Mouse (Mus musculus) midbrain, embryonic 16.5 days (tissue): ENCODE measurements around the gene Vgll4. TPM values are rescaled to one million over a fixed set of nuclear protein-coding genes. Genes with fewer than 3 reads are reported as not detected.

Experiments used
- ATAC-seq: fragments of 200-750 bp; cut with Nextera tagmentation; 2 replicates; pipeline ENCODE4 v1.8.0; 2017; ENCODE audit warnings: moderate TSS enrichment
- H3K27ac ChIP-seq: fragments of 300-500 bp; sonication (generic); 2 replicates; pipeline ENCODE4 v1.5.1; 2014; ENCODE audit warnings: mild to moderate bottlenecking, low read length, mixed read lengths
- H3K27me3 ChIP-seq: fragments of 300-500 bp; sonication (generic); 2 replicates; pipeline ENCODE4 v1.6.1; 2014; ENCODE audit warnings: low read depth, low read length, mixed read lengths; ENCODE audit not compliant: control insufficient read depth, insufficient read depth
- H3K36me3 ChIP-seq: fragments of 300-500 bp; sonication (generic); 2 replicates; pipeline ENCODE4 v1.6.1; 2014; ENCODE audit warnings: mild to moderate bottlenecking, low read length, moderate library complexity, mixed read lengths; ENCODE audit not compliant: control insufficient read depth, insufficient read depth
- H3K4me1 ChIP-seq: fragments of 300-500 bp; sonication (generic); 2 replicates; pipeline ENCODE4 v1.6.1; 2014; ENCODE audit warnings: mild to moderate bottlenecking, low read length, mixed read lengths; ENCODE audit not compliant: control insufficient read depth, insufficient read depth
- H3K4me2 ChIP-seq: fragments of 300-500 bp; sonication (generic); 2 replicates; pipeline ENCODE4 v1.6.1; 2014; ENCODE audit warnings: mild to moderate bottlenecking, low read length, mixed read lengths
- H3K4me3 ChIP-seq: fragments of 300-500 bp; sonication (generic); 2 replicates; pipeline ENCODE4 v1.5.1; 2014; ENCODE audit warnings: low read depth, mild to moderate bottlenecking, low read length, moderate library complexity, mixed read lengths
- H3K9ac ChIP-seq: fragments of 300-500 bp; sonication (generic); 2 replicates; pipeline ENCODE4 v1.6.1; 2014; ENCODE audit warnings: low read depth, low read length, mixed read lengths
- H3K9me3 ChIP-seq: fragments of 300-500 bp; sonication (generic); replicated peaks from 2 replicates; pipeline ENCODE4 v1.6.1; 2014; ENCODE audit warnings: mild to moderate bottlenecking, low read length, mixed read lengths; ENCODE audit not compliant: control insufficient read depth, poor library complexity, severe bottlenecking
- WGBS: fragments of 180-500 bp; shearing (Covaris S2); extraction: QIAGEN DNeasy Blood & Tissue Kit; methylation state at CpG from one replicate; pipeline ENCODE4 v1.1.7; 2014; 5-methylcytosine and 5-hydroxymethylcytosine counted together
- polyA plus RNA-seq: library from polyadenylated mRNA; unstranded; fragments of >200 nt; fragmentation: Nextera tagmentation; extraction: Ambion mirVana; gene quantifications from 2 replicates; pipeline ENCODE4 v1.2.1, GENCODE M21; 2015

The Vgll4 gene
- polyA plus RNA-seq, 1 experiment from 2014 or later: 51.0 TPM

DNA sequence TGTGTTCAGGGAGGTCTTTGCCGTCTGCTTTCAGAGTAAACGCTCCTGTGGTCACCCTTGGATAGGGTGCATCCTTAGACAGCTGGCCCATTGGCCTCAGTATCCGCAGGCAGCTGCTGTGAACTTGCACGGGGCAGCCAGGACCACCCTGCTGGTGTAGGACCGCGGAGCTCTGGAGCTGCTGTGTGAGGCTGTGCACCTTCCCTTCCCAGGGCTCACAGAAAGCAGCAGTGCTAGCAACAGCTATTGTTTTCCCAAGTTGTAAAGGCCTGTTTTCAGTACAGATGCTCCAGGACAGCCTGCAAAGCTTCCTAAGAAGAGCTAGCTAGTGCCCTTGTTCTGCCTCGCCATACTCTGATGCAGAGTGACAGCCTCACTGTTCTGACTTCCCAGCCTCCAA is 118.1 kb downstream of the Vgll4 start:
- H3K9ac ChIP-seq: no peak overlapping the region
- no peak for ATAC-seq
- 42% methylated on average over 7 of the region's 7 CpGs for WGBS
- H3K27me3 ChIP-seq: no peaks in the 10 kb centered on the region
- no peak overlapping the region for H3K27ac ChIP-seq
- H3K4me3 ChIP-seq: no peak overlapping the region
- no peaks in the 10 kb centered on the region for H3K9me3 ChIP-seq
- peaks cover 27% of the 10 kb centered on the region for H3K4me1 ChIP-seq
- H3K4me2 ChIP-seq: no peak overlapping the region
- no peaks in the 10 kb centered on the region for H3K36me3 ChIP-seq

DNA sequence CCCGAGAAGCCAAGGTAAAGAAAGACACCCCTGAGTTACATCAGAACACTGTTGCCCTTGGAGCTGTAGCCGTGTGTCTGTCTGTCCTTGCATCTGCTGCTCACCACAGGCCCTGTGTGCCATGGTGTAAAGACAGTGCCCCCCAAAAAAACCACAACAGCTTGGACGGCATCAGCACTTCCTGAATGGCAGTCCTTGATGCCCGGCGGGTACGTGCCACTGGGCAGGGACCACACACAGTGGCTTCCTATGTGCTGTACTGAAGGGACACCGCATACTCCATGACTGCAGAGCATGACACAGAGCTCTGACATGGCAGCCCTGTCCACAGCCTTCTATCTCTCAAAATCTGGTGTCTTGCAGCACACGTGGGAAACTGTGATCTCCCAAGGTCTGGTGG is 120.0 kb downstream of the Vgll4 start:
- Histone ChIP-seq H3K27ac (no peak overlapping the region), H3K4me3 (no peak overlapping the region), H3K36me3 (no peaks in the 10 kb centered on the region), H3K27me3 (no peaks in the 10 kb centered on the region), H3K4me2 (no peak overlapping the region), H3K9me3 (no peaks in the 10 kb centered on the region), H3K4me1 (peaks cover 23% of the 10 kb centered on the region), H3K9ac (no peak overlapping the region)
- 92% methylated on average over 8 of the region's 8 CpGs for WGBS
- ATAC-seq: no peak

DNA sequence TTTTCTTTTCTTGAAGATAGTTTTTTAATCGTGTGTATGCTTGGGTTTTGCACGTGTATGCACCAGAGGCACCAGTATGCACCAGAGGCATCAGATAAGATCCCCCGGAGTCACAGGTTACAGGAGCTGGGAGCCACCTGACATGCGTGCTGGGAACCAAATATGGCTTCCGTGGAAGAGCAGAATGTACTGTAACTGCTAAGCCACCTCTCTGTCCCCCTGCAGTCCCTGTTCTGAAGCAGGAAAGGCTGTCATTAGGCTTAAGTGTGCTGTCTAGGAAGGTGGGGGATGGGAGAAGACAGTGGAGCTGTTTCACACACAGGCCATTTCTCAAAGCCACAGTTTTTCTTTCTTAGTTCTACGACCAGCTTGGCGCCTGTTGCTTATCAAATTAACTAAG is 121.0 kb downstream of the Vgll4 start:
- ATAC-seq: no peak
- H3K27me3 ChIP-seq: no peaks in the 10 kb centered on the region
- H3K36me3 ChIP-seq: no peaks in the 10 kb centered on the region
- no peak overlapping the region for H3K4me2 ChIP-seq
- no peak overlapping the region for H3K27ac ChIP-seq
- no peaks in the 10 kb centered on the region for H3K9me3 ChIP-seq
- 70% methylated on average over 7 of the region's 7 CpGs for WGBS
- H3K9ac ChIP-seq: no peak overlapping the region
- no peak overlapping the region for H3K4me3 ChIP-seq
- H3K4me1 ChIP-seq: peaks cover 20% of the 10 kb centered on the region

DNA sequence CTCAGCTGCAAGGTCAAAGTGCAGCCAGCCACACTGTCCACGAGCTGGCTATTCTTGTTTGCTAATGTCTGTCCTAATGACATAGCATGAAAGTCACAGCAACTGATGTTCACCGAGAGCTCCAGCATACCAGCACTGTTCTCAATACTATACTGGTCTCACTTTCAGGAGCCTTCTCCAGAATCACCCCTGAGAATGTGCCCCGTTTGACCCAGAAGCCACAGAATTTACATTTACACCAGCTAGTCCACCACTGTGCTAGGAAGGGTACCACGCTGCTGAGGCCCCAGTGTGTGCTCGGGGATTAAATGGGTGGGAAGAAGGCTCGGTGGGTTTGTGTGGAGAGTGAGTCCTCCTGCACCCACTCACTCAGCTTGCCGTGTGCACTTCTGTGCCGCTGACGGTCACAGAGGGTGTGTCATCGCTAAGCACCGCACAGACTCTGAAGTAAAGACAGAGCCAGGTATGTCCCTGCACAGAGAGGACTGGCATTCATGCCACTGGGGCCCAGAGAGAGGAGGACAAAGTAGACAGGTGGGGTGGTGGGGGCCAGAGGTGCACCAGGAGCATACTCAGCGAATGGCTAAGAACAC is 122.1 kb downstream of the Vgll4 start:
- ATAC-seq: no peak
- WGBS: 83% methylated on average over 12 of the region's 12 CpGs
- no peak overlapping the region for H3K4me2 ChIP-seq

DNA sequence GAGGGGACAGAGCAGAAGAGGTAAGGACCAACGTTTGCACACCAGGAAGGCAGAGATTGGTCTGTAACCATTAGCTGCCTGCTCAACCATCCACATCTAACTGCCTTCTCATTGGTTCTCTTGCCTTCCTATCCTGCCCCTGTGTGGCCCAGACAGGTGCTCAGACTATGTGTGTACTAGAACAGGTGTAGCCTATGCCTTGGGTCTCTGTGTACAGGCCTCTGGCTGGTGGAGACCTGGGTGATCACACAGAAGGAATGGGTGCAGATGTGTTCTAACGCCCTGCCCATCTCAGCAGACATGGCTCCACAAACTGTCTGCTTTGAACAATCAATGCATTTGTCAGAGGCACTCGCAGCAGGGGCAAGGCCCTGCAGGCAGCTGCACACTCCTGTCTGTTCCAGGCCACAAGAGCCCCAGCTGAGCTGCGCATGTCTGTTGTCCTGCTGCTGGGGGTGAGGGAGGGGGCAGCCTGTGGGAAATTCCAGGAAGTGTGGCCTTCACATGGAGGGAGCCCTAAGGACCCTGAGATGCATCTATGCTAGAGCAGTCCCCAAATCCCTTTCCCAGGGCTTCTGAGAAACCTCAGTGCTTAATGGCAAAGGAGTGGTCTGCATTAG is 123.5 kb downstream of the Vgll4 start:
- Histone ChIP-seq H3K4me2 (no peak overlapping the region), H3K4me1 (peaks cover 6% of the 10 kb centered on the region; the same call in 1 of the 2 replicates), H3K9ac (no peak overlapping the region), H3K4me3 (no peak overlapping the region), H3K27me3 (no peaks in the 10 kb centered on the region), H3K36me3 (no peaks in the 10 kb centered on the region), H3K27ac (no peak overlapping the region), H3K9me3 (0 out of 2 replicates have a peak, but pooled peaks cover 2% of the 10 kb centered on the region)
- ATAC-seq: peak; percentile 14; the same call in 1 of the 2 replicates
- WGBS: 18% methylated on average over 4 of the region's 4 CpGs

More for the DNA sequence above, 122.1 kb downstream of the Vgll4 start:
- no peaks in the 10 kb centered on the region for H3K27me3 ChIP-seq
- no peaks in the 10 kb centered on the region for H3K36me3 ChIP-seq
- H3K4me1 ChIP-seq: peaks cover 14% of the 10 kb centered on the region
- 0 out of 2 replicates have a peak, but pooled peaks cover 2% of the 10 kb centered on the region for H3K9me3 ChIP-seq
- H3K4me3 ChIP-seq: no peak overlapping the region
- no peak overlapping the region for H3K9ac ChIP-seq
- H3K27ac ChIP-seq: no peak overlapping the region

DNA sequence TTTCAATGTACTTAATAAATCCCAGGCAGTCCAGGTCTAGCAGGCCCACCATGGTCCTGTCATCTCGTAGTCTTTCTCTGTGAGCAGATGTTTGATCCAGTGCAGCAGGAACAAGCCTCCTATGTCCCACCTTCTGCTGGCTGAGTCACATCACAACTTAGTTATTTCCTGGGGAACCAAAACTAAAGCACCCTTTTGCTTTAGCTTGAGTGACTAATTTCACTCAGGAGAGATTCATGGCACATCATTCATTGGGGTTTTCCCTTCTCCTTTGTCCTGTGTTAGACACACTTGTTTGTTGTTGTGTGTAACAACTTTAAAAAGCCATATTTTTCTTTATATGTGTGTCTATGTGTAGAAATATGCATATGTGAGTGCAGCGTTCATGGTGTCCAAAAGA is 126.9 kb downstream of the Vgll4 start:
- Histone ChIP-seq H3K4me1 (peaks cover 6% of the 10 kb centered on the region; the same call in 1 of the 2 replicates), H3K27ac (no peak overlapping the region), H3K9me3 (0 out of 2 replicates have a peak, but pooled peaks cover 2% of the 10 kb centered on the region), H3K4me3 (no peak overlapping the region), H3K9ac (no peak overlapping the region), H3K36me3 (no peaks in the 10 kb centered on the region), H3K4me2 (no peak overlapping the region), H3K27me3 (no peaks in the 10 kb centered on the region)
- 91% methylated on average over 2 of the region's 2 CpGs for WGBS
- ATAC-seq: no peak

DNA sequence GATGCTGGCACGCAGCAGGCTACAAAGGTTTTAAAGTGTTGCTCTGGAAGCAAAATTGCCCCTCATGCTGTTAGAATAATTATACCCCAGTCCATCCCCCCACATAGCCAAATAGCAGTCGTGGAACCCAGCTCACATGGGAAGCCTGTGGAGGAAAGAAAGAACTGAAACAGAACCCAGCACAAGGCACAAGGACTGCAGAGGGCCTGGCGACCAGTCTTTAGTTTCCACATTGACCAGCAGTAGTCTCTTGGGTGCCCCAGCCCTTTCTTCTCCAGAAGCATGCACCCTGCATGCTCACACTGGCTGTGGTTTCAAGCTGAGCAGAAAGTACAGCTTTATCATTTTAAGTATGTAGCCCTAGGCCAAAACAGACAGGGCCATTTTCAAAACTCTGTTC is 127.7 kb downstream of the Vgll4 start:
- no peaks in the 10 kb centered on the region for H3K36me3 ChIP-seq
- no peak overlapping the region for H3K9ac ChIP-seq
- no peaks in the 10 kb centered on the region for H3K27me3 ChIP-seq
- no peak overlapping the region for H3K27ac ChIP-seq
- H3K9me3 ChIP-seq: 0 out of 2 replicates have a peak, but pooled peaks cover 2% of the 10 kb centered on the region
- H3K4me2 ChIP-seq: no peak overlapping the region
- H3K4me3 ChIP-seq: no peak overlapping the region
- WGBS: 64% methylated on average over 3 of the region's 3 CpGs
- peaks cover 6% of the 10 kb centered on the region; the same call in 1 of the 2 replicates for H3K4me1 ChIP-seq
- no peak for ATAC-seq

DNA sequence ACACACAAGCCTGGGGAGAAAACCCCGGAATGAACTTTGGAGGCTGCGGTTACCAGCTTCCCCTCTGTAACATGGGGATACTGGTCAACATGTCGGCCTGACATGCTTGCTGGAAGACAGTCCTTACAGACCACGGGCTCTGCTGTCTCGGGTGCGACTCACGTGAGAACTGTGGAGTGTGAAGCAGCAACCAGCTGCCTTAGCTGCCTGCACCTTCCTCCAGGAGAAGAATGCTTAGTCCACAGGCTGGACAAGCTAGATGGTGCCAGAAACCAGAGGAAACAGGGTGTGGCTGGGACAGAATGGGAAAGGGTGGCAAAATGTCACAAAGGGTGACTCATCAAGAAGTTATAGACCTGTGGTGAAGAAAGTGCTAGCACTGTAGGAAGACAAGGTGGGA is 129.8 kb downstream of the Vgll4 start:
- no peak for ATAC-seq
- no peaks in the 10 kb centered on the region for H3K36me3 ChIP-seq
- no peak overlapping the region for H3K4me2 ChIP-seq
- H3K4me3 ChIP-seq: no peak overlapping the region
- H3K4me1 ChIP-seq: peaks cover 4% of the 10 kb centered on the region; the same call in 1 of the 2 replicates
- no peak overlapping the region for H3K27ac ChIP-seq
- H3K9me3 ChIP-seq: 0 out of 2 replicates have a peak, but pooled peaks cover 2% of the 10 kb centered on the region
- no peak overlapping the region for H3K9ac ChIP-seq
- 97% methylated on average over 7 of the region's 7 CpGs for WGBS
- H3K27me3 ChIP-seq: no peaks in the 10 kb centered on the region

DNA sequence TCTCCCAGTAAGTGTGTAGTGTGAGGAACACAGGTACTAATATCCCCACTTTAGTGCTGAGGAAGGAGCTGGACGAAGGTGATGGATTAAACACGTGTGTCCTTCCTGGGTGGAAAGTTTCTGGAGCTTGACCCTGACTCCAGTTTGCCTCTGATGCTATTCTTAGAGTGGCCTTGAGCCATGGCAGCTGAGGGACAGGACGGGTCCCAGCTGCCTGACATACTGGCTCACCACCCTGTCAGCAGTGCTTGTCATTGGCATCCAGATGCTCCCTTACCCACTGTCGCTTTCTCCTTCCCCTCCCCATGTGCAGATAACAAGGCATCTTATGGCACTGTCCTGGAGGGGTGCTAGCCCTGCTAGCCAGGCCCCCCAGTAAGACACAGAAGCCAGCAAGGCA is 130.9 kb downstream of the Vgll4 start:
- 89% methylated on average over 4 of the region's 4 CpGs for WGBS
- no peak for ATAC-seq

More for the DNA sequence above, 130.9 kb downstream of the Vgll4 start:
- Histone ChIP-seq H3K4me2 (no peak overlapping the region), H3K9ac (no peak overlapping the region), H3K27ac (no peak overlapping the region), H3K4me1 (peaks cover 4% of the 10 kb centered on the region; the same call in 1 of the 2 replicates), H3K4me3 (no peak overlapping the region), H3K27me3 (no peaks in the 10 kb centered on the region), H3K36me3 (no peaks in the 10 kb centered on the region), H3K9me3 (0 out of 2 replicates have a peak, but pooled peaks cover 2% of the 10 kb centered on the region)
